Mouse (Mus musculus) bone marrow macrophage, adult 2 months (primary cell): Measurements from ENCODE around the gene Cry2.

Experiments used
- CTCF ChIP-seq: IDR thresholded peaks from 2 replicates; pipeline ENCODE4 v1.5.1; 2012; ENCODE audit warnings: low read depth, mild to moderate bottlenecking, low read length, moderate library complexity
- POLR2A ChIP-seq: IDR thresholded peaks from 2 replicates; pipeline ENCODE4 v1.6.1; 2012; ENCODE audit warnings: mild to moderate bottlenecking, low read depth, low read length, borderline replicate concordance

- TF ChIP-seq CTCF: no peak
- TF ChIP-seq POLR2A: no peak
Measured at GRCm38 (mm10) chr2:92432299-92433295, 1.2 kb downstream of the Cry2 start.
